Mouse (Mus musculus): Measurements from ENCODE around the gene Sult6b2. TPM values are rescaled to one million over a fixed set of nuclear protein-coding genes. Genes with fewer than 3 reads are reported as not detected.

The Sult6b2 gene
- polyA plus RNA-seq, 1 experiment from 2014 or later: 0.28 TPM

GRCm38 (mm10) chr6:142818306-142818705, 14.0 kb upstream of the Sult6b2 start:
- Histone ChIP-seq H3K9ac (ENCODE audit: low read length) (no peak overlapping the region), H3K36me3 (ENCODE audit: control insufficient read depth, insufficient read depth, low read length) (no peaks in the 10 kb centered on the region), H3K4me3 (ENCODE audit: low read depth, low read length) (no peak overlapping the region), H3K4me2 (ENCODE audit: low read length) (no peak overlapping the region), H3K9me3 (ENCODE audit: control insufficient read depth, low read length) (no peaks in the 10 kb centered on the region), H3K27me3 (replicated peaks; ENCODE audit: control insufficient read depth, insufficient read depth, low read length) (no peaks in the 10 kb centered on the region), H3K27ac (ENCODE audit: low read depth) (no peak overlapping the region), H3K4me1 (replicated peaks; ENCODE audit: control insufficient read depth, insufficient read depth, low read length) (peaks cover 7% of the 10 kb centered on the region; the same call in 1 of the 2 replicates)
- no peak for DNase-seq (ENCODE audit: low spot score)
- WGBS: 93% methylated on average over 10 of the region's 10 CpGs
- no peak for ATAC-seq (replicated peaks; ENCODE audit: low FRiP score, low TSS enrichment, low read depth)

- Histone ChIP-seq H3K9me3 (ENCODE audit: control insufficient read depth, low read length) (no peaks in the 10 kb centered on the region), H3K4me3 (ENCODE audit: low read depth, low read length) (no peak overlapping the region), H3K4me1 (replicated peaks; ENCODE audit: control insufficient read depth, insufficient read depth, low read length) (peaks cover 7% of the 10 kb centered on the region; the same call in 1 of the 2 replicates), H3K9ac (ENCODE audit: low read length) (no peak overlapping the region), H3K36me3 (ENCODE audit: control insufficient read depth, insufficient read depth, low read length) (no peaks in the 10 kb centered on the region), H3K27ac (ENCODE audit: low read depth) (no peak overlapping the region), H3K27me3 (replicated peaks; ENCODE audit: control insufficient read depth, insufficient read depth, low read length) (no peaks in the 10 kb centered on the region), H3K4me2 (ENCODE audit: low read length) (no peak overlapping the region)
- no peak for DNase-seq (ENCODE audit: low spot score)
- no peak for ATAC-seq (replicated peaks; ENCODE audit: low FRiP score, low TSS enrichment, low read depth)
- 75% methylated on average over 3 of the region's 3 CpGs for WGBS
Observed at GRCm38 (mm10) chr6:142815513-142815912, 11.2 kb upstream of the Sult6b2 start.

- H3K27me3 ChIP-seq (replicated peaks; ENCODE audit: control insufficient read depth, insufficient read depth, low read length): no peaks in the 10 kb centered on the region
- peak overlapping the region; percentile 35 for H3K4me3 ChIP-seq (ENCODE audit: low read depth, low read length)
- peaks cover 7% of the 10 kb centered on the region; the same call in 1 of the 2 replicates for H3K4me1 ChIP-seq (replicated peaks; ENCODE audit: control insufficient read depth, insufficient read depth, low read length)
- peak overlapping the region; percentile 38; the same call in 1 of the 2 replicates for H3K27ac ChIP-seq (ENCODE audit: low read depth)
- peak overlapping the region; percentile 48; the same call in 1 of the 2 replicates for H3K9ac ChIP-seq (ENCODE audit: low read length)
- WGBS: 3% methylated on average over 15 of the region's 15 CpGs
- peak; percentile 95 for DNase-seq (ENCODE audit: low spot score)
- peak; percentile 70; the same call in 1 of the 2 replicates for ATAC-seq (replicated peaks; ENCODE audit: low FRiP score, low TSS enrichment, low read depth)
- H3K36me3 ChIP-seq (ENCODE audit: control insufficient read depth, insufficient read depth, low read length): no peaks in the 10 kb centered on the region
- peak overlapping the region; percentile 62 for H3K4me2 ChIP-seq (ENCODE audit: low read length)
- H3K9me3 ChIP-seq (ENCODE audit: control insufficient read depth, low read length): no peaks in the 10 kb centered on the region
Observed at GRCm38 (mm10) chr6:142814495-142814921, 10.2 kb upstream of the Sult6b2 start.

GRCm38 (mm10) chr6:142814011-142814410, 9.7 kb upstream of the Sult6b2 start:
- peak overlapping the region; percentile 62 for H3K4me2 ChIP-seq (ENCODE audit: low read length)
- no peaks in the 10 kb centered on the region for H3K27me3 ChIP-seq (replicated peaks; ENCODE audit: control insufficient read depth, insufficient read depth, low read length)
- 45% methylated on average over 10 of the region's 10 CpGs for WGBS
- no peak overlapping the region for H3K27ac ChIP-seq (ENCODE audit: low read depth)
- peak overlapping the region; percentile 35 for H3K4me3 ChIP-seq (ENCODE audit: low read depth, low read length)
- H3K36me3 ChIP-seq (ENCODE audit: control insufficient read depth, insufficient read depth, low read length): no peaks in the 10 kb centered on the region
- H3K9ac ChIP-seq (ENCODE audit: low read length): no peak overlapping the region
- ATAC-seq (replicated peaks; ENCODE audit: low FRiP score, low TSS enrichment, low read depth): peak; percentile 34
- H3K9me3 ChIP-seq (ENCODE audit: control insufficient read depth, low read length): no peaks in the 10 kb centered on the region
- DNase-seq (ENCODE audit: low spot score): no peak
- H3K4me1 ChIP-seq (replicated peaks; ENCODE audit: control insufficient read depth, insufficient read depth, low read length): peaks cover 7% of the 10 kb centered on the region; the same call in 1 of the 2 replicates

GRCm38 (mm10) chr6:142812969-142813368, 8.7 kb upstream of the Sult6b2 start:
- Histone ChIP-seq H3K4me3 (ENCODE audit: low read depth, low read length) (no peak overlapping the region), H3K27me3 (replicated peaks; ENCODE audit: control insufficient read depth, insufficient read depth, low read length) (no peaks in the 10 kb centered on the region), H3K4me1 (replicated peaks; ENCODE audit: control insufficient read depth, insufficient read depth, low read length) (peaks cover 7% of the 10 kb centered on the region; the same call in 1 of the 2 replicates), H3K9ac (ENCODE audit: low read length) (no peak overlapping the region), H3K36me3 (ENCODE audit: control insufficient read depth, insufficient read depth, low read length) (no peaks in the 10 kb centered on the region), H3K27ac (ENCODE audit: low read depth) (no peak overlapping the region), H3K9me3 (ENCODE audit: control insufficient read depth, low read length) (no peaks in the 10 kb centered on the region), H3K4me2 (ENCODE audit: low read length) (no peak overlapping the region)
- no peak for ATAC-seq (replicated peaks; ENCODE audit: low FRiP score, low TSS enrichment, low read depth)
- WGBS: 85% methylated on average over 5 of the region's 5 CpGs
- DNase-seq (ENCODE audit: low spot score): no peak

GRCm38 (mm10) chr6:142810239-142810638, 5.9 kb upstream of the Sult6b2 start:
- Histone ChIP-seq H3K4me1 (replicated peaks; ENCODE audit: control insufficient read depth, insufficient read depth, low read length) (peaks cover 7% of the 10 kb centered on the region; the same call in 1 of the 2 replicates), H3K4me2 (ENCODE audit: low read length) (no peak overlapping the region), H3K27ac (ENCODE audit: low read depth) (no peak overlapping the region), H3K36me3 (ENCODE audit: control insufficient read depth, insufficient read depth, low read length) (no peaks in the 10 kb centered on the region), H3K9me3 (ENCODE audit: control insufficient read depth, low read length) (no peaks in the 10 kb centered on the region), H3K27me3 (replicated peaks; ENCODE audit: control insufficient read depth, insufficient read depth, low read length) (no peaks in the 10 kb centered on the region), H3K4me3 (ENCODE audit: low read depth, low read length) (no peak overlapping the region), H3K9ac (ENCODE audit: low read length) (no peak overlapping the region)
- WGBS: 76% methylated on average over 6 of the region's 6 CpGs
- DNase-seq (ENCODE audit: low spot score) (no peak), ATAC-seq (replicated peaks; ENCODE audit: low FRiP score, low TSS enrichment, low read depth) (no peak)

GRCm38 (mm10) chr6:142809373-142810098, 5.2 kb upstream of the Sult6b2 start:
- no peaks in the 10 kb centered on the region for H3K9me3 ChIP-seq (ENCODE audit: control insufficient read depth, low read length)
- H3K4me3 ChIP-seq (ENCODE audit: low read depth, low read length): no peak overlapping the region
- H3K9ac ChIP-seq (ENCODE audit: low read length): no peak overlapping the region
- H3K36me3 ChIP-seq (ENCODE audit: control insufficient read depth, insufficient read depth, low read length): no peaks in the 10 kb centered on the region
- 32% methylated on average over 6 of the region's 6 CpGs for WGBS
- no peak overlapping the region for H3K27ac ChIP-seq (ENCODE audit: low read depth)
- H3K4me2 ChIP-seq (ENCODE audit: low read length): no peak overlapping the region
- no peak for DNase-seq (ENCODE audit: low spot score)
- no peaks in the 10 kb centered on the region for H3K27me3 ChIP-seq (replicated peaks; ENCODE audit: control insufficient read depth, insufficient read depth, low read length)
- ATAC-seq (replicated peaks; ENCODE audit: low FRiP score, low TSS enrichment, low read depth): no peak
- H3K4me1 ChIP-seq (replicated peaks; ENCODE audit: control insufficient read depth, insufficient read depth, low read length): peaks cover 7% of the 10 kb centered on the region; the same call in 1 of the 2 replicates

GRCm38 (mm10) chr6:142806326-142806725, 2.0 kb upstream of the Sult6b2 start:
- H3K9me3 ChIP-seq (ENCODE audit: control insufficient read depth, low read length): no peaks in the 10 kb centered on the region
- 87% methylated on average over 4 of the region's 4 CpGs for WGBS
- ATAC-seq (replicated peaks; ENCODE audit: low FRiP score, low TSS enrichment, low read depth) (no peak), DNase-seq (ENCODE audit: low spot score) (no peak)
- H3K4me2 ChIP-seq (ENCODE audit: low read length): no peak overlapping the region
- H3K9ac ChIP-seq (ENCODE audit: low read length): no peak overlapping the region
- H3K36me3 ChIP-seq (ENCODE audit: control insufficient read depth, insufficient read depth, low read length): no peaks in the 10 kb centered on the region
- peaks cover 7% of the 10 kb centered on the region; the same call in 1 of the 2 replicates for H3K4me1 ChIP-seq (replicated peaks; ENCODE audit: control insufficient read depth, insufficient read depth, low read length)
- H3K4me3 ChIP-seq (ENCODE audit: low read depth, low read length): no peak overlapping the region
- H3K27me3 ChIP-seq (replicated peaks; ENCODE audit: control insufficient read depth, insufficient read depth, low read length): no peaks in the 10 kb centered on the region
- no peak overlapping the region for H3K27ac ChIP-seq (ENCODE audit: low read depth)
